Mouse (Mus musculus): ENCODE results near the gene Fam186b.
A peak's percentile ranks its signal among the peaks of the same experiment; 100 is the strongest.

The Fam186b gene

DNA sequence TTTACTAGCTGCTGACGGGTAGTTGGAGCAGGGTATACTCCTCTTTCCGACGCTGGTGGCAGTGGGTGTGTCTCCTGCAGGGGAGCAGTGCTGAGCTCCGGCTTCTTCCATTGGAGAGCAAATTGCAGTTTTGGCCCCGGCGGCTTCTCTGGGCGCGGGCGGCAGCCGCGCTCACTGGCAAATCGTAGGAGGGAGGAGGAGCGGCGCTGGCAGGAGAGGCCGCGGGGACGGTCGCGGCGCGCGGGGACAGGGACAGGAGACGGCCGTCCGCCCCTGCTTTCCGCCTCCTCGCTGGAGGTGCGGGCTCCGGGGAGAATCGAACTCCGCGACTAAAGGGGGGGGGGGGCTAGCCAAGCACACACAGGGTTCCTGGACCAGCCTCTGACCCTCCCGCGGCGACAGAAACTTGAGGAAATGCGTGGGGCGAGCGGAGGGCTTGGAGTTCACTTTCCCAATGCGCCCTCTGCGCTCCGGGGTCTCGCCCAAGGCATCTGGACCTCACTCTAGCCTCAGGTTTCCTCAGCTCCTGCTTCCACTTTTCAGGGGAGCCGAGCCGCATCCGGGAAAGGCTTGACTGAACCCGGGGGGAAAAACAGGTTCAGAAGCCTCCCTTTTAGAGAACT lies 72.0 kb downstream of the Fam186b start:
- DNase-seq, result peak in 1 of 2 experiments; percentile 6

DNA sequence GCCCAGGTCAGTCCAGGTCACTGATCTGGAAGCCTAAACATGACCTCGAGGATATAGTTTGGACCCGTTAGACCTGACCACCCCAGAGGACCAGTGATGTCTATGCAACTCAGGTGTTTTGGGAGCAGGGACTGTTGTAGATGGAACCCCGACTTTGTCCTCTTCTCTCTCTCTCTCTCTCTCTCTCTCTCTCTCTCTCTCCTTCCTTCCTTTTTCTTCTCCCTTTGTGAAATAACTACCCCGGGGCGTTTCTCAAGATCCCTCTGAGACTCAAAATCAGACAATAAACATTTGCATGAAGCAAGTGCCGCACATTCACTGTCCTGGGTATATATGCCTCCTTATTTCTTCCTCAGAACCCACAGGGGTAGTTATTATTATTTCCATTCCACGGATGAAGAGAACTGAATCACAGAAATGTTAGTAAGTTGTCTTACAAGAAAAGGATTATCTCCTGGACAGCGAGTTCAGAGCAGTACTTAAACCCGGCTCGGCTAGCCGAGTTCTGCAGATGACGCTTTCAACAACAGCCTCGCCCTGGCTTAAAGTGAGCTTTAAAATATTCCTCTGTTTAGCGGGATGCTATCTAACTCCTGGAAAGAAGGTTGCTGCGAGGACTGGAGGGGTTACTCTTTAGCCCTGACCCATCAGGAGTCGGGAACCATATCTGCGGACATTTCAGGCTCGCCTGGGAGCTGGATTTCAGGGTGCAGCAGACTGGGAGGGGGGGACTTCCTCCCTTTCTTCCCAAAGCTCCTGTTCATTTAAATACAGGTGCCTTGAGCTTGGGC lies 72.7 kb downstream of the Fam186b start:
- DNase-seq, result no peak

DNA sequence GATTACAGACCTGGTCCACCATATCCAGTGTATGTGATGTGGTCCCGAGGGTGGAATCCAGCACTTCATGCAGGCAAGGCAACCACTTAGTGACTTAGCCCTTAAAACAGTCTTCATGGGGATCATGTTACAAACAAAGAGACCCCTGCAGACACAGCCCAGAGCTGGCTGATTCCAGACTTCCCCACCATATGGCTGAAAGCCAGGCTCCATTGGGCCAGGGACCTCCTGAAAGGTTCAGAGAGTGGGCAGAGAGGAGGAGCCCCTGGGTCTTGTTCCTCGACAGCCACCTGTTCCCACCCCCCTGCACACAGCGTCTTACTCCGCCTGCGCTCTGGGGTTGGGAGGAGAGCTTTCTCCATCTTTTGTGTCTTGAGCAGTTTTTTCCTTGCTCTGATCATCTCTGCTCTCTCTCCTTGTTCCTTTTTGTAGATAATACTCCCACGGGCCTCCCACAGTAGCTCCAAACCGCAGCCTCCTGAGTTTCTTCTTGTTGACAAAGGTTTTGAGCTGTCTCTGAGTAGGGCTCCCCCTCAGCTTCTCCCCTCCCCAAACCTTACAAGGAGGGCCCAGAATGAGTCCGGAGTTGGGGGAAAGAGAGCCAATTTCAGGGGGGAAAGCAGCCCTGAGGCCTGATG lies 74.3 kb downstream of the Fam186b start:
- no peak for DNase-seq
